Mouse (Mus musculus) frontal cortex, adult 2 months (tissue): ENCODE data around the gene Lenep. TPM values are rescaled to one million over a fixed set of nuclear protein-coding genes. Genes with fewer than 3 reads are reported as not detected.
"Not testable (repeated sequence)": the region's sequence is repeated elsewhere in the genome, so short reads cannot be mapped to it uniquely, and the experiment has no call there.

Experiments used
- DNase-seq, 2 experiments: peaks; one replicate each; pipeline ENCODE4 v3.0.0; 2022; ENCODE audit warnings: low spot score in 1 of 2; ENCODE audit errors: extremely low spot score in 1 of 2
- polyA plus RNA-seq: library from polyadenylated mRNA; depleted of rRNA; stranded (reverse); fragments of >200 nt; gene quantifications from 2 replicates; pipeline ENCODE4 v1.2.3, GENCODE M21; 2012; rRNA removed

The Lenep gene
- polyA plus RNA-seq, result 5.1 and 6.3 TPM in 2 replicates

DNA sequence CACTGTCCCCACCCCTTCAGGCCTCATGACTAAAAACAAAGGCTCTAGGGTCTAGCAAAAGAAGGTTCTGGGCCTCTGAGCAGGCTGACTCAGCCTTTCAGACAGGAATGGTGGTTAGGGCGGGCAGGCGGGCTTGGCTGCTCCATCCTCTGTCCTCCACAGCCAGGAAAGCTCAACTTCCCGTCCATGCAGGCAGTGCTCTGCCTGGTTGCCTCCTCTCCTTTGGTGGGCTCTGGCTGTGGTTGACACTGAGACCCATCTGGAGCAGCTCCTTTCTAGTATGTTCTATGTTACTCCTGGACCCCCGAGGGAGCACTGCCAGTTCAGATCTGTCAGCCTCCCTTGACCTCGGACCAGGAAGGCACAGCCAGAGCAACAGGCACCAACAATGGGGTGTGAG lies at the start of gene Lenep:
Gene Lenep (minus strand): TSS at position 101 of the 400 bp plus-strand sequence.
- DNase-seq, result no peak

GRCm38 (mm10) chr3:89451916-89452315 lies 49.3 kb upstream of the Lenep start:
- DNase-seq, result no peak

- DNase-seq, result peak; percentile 53 to 83
Measured at GRCm38 (mm10) chr3:89449541-89449940, 46.9 kb upstream of the Lenep start.

- DNase-seq, result no peak
Measured at GRCm38 (mm10) chr3:89448720-89449537, 46.3 kb upstream of the Lenep start.

GRCm38 (mm10) chr3:89440691-89441090 lies 38.1 kb upstream of the Lenep start:
- DNase-seq, result no peak

DNA sequence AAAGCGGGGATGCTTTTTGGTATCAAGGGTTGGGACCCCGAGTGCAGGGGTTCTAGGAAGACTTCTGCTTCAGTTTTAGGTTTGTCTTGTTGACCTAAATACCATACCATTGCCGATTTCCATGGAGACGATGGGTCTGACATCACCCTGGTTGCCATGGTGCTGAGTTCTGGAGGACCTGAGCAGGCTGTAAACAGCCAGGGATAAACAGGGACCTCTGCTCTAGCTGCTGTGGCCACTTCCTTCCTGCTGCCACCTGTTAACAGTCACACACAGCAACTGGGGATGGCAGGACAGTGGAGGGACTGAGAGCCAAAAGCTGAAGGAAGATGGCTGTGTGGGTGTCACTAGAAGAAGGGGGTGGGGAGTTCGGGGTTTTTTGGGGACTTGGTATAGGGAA lies 34.7 kb upstream of the Lenep start:
- DNase-seq, result peak in 1 of 2 experiments; percentile 35

- DNase-seq, result no peak
Measured at GRCm38 (mm10) chr3:89436176-89437113, 33.9 kb upstream of the Lenep start, which contains the start of gene Pbxip1. Gene Pbxip1, plus strand, starts transcription at chr3:89436706.

DNA sequence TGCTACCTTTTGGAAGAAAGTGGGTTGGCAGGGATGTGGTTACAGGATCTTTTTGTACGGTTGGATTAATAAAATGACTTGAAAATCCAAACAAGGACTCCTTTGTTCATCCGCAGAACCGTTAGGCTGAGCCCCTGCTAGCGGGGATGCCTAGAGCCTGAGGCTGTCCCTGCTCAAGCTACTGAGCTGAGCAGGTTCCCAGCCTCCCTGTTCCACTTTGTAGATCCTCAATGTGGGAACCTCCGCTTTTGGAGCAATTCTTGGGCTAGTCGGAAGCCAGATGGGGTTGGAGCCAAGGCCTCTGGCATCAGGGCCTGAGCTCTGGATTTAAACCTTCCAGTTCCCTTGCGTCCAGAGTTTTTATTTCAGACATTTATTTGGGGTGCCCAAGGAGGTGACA lies 32.4 kb upstream of the Lenep start:
- no peak for DNase-seq

- DNase-seq, result no peak
Measured at GRCm38 (mm10) chr3:89434532-89434931, 31.9 kb upstream of the Lenep start.

DNA sequence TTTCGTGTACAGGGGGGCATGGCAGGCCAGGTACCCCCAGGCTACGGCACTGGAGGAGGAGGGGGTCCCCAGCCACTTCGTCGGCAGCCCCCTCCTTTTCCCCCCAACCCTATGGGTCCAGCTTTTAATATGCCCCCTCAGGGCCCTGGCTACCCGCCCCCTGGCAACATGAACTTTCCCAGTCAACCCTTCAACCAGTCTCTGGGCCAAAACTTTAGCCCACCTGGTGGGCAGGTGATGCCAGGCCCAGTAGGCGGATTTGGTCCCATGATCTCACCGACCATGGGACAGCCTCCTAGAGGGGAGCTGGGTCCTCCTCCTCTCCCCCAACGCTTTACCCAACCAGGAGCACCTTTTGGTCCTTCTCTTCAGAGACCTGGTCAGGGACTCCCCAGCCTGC lies 30.0 kb upstream of the Lenep start:
- no peak for DNase-seq

DNA sequence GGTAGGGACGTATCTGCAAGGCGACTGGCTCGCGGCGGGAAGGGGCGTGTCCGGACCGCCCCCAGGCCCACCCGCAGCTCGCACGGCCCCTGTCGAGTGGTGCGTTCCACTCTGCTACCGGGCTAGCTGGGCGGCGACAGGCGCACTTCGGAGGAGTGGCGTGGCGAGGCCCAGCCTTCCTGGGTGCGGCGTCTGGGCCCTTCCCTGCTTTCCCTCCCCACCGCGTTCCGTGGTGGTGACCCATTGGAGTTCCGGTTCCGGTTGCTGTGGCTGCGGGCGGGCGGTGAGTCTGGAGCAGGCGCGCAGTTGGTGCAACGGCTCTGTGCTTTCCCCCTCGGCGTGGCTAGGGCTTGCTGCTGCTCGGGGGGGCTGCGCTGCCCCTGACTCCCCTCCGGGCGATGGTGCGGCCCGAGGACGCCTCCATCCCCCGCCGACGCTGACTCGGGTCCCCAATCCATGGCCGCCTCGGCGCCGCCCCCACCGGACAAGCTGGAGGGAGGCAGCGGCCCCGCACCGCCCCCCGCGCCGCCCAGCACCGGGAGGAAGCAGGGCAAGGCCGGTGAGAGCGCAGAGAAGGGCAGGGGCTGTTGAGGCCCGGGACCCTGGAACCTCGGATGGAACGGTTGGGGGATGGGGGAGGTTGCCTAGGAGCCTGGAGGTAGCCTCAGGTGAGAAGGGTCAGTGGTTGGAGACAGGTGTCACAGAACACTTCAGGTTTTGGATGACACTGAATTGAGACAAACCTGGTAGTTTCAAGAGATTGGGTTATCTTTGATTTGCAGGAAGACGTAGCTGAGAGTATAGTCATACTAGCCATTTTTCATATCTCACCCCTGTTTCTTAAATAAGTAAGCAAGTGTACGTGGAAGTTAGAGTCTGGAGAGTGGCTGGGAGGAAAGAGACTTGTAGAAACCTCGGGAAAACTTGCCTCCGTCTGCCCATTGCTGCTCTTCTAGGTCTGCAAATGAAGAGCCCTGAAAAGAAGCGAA lies 27.9 kb upstream of the Lenep start, which contains the start of gene Pygo2:
Gene Pygo2 (plus strand): TSS at position 44 of the 989 bp plus-strand sequence.
- peak; percentile 93 to 95 for DNase-seq

GRCm38 (mm10) chr3:89429021-89429420 lies 26.4 kb upstream of the Lenep start:
- DNase-seq, result not testable (repeated sequence)

GRCm38 (mm10) chr3:89425876-89426275 lies 23.3 kb upstream of the Lenep start:
- no peak for DNase-seq

DNA sequence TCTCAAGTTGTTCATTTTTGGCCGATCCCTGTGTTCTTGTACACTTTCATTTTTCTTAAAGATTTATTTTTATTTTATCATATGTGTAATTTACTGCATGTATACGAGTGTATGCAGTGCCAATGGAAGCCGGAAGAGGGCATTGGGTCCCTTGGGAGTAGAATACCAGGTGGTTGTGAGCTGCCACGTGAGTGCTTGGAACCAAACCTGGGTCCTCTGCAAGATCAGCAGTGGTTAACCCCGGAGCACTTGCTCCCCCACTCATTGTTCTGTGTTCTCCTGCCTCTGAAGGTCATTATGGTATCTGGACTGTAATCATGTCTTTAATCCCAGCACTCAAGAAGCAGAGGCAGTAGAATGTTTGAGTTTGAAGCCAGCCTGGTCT lies 22.5 kb upstream of the Lenep start:
- no peak for DNase-seq

- no peak for DNase-seq
Measured at GRCm38 (mm10) chr3:89424416-89425140, 22.0 kb upstream of the Lenep start.

DNA sequence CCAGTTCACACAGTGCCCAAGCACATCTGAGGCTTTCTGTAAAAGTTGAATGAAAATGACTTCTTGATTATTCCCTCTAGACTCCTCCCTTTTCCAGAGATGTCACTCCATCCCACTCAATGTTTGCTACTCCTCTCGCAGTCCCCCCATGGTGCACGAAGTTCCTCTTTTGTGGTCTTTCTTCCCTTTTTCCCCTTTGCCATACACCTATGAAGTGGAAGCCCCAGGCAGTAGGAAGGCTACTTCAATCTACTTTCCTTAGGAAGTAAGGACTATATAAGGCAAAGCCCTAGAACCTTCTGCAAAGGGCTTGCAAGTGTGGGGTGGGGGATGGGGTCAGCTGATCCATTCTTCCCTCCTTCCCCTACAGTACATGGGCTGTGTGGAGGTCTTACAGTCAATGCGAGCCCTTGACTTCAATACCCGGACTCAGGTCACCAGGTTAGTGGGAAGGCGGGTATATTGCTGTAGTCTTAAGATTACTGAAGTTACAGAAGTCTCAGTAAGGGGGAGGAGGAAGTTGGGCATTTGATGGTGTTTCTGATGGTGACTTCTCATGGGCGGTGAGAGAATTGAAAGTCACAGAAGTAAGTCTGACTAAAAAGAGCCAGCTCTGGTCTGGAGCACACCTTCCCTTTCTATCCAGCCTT lies 20.1 kb upstream of the Lenep start:
- no peak for DNase-seq

DNA sequence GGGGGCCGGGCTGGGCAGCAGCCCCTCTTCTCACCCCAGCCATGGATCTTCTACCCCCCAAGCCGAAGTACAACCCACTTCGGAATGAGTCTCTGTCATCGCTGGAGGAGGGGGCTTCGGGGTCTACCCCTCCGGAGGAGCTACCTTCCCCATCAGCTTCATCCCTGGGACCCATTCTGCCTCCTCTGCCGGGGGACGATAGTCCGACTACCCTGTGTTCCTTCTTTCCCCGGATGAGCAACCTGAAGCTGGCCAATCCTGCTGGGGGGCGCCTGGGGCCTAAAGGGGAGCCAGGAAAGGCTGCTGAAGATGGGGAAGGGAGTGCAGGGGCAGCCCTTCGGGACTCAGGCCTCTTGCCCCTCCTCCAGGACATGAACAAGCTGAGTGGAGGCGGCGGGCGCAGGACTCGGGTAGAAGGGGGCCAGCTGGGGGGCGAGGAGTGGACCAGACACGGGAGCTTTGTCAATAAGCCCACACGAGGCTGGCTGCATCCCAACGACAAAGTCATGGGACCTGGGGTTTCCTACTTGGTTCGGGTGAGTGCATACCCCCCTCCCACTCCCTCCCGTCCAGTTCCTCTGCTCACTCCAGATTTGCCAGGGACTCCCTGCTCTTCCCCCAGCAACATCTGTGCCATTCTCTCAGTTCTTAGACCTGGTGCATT lies 19.3 kb upstream of the Lenep start:
- DNase-seq, result no peak

- DNase-seq, result peak; percentile 68 to 77
Measured at GRCm38 (mm10) chr3:89421002-89421774, 18.6 kb upstream of the Lenep start.
